Mouse (Mus musculus) urinary bladder, adult 18-20 months (tissue): ENCODE results near the gene Zfp14.

Experiments
- DNase-seq, 2 experiments: peaks; one replicate each; pipeline ENCODE4 v3.0.0; 2022; ENCODE audit warnings: low spot score in 2 of 2, mixed read lengths in 2 of 2

Zfp14 gene

GRCm38 (mm10) chr7:30028572-30028971 lies 22.6 kb downstream of the Zfp14 start:
- no peak for DNase-seq

GRCm38 (mm10) chr7:30027331-30027730 lies 23.8 kb downstream of the Zfp14 start:
- DNase-seq: no peak

GRCm38 (mm10) chr7:30025358-30025757 lies 25.8 kb downstream of the Zfp14 start:
- DNase-seq: no peak

GRCm38 (mm10) chr7:30023800-30024199 lies 27.4 kb downstream of the Zfp14 start:
- no peak for DNase-seq

GRCm38 (mm10) chr7:30023324-30023723 lies 27.9 kb downstream of the Zfp14 start:
- no peak for DNase-seq

GRCm38 (mm10) chr7:30019543-30019942 lies 31.6 kb downstream of the Zfp14 start:
- DNase-seq: no peak

- no peak for DNase-seq
These were observed 34.0 kb downstream of the Zfp14 start for GRCm38 (mm10) chr7:30017226-30017625.

GRCm38 (mm10) chr7:30012956-30013363 lies 38.2 kb downstream of the Zfp14 start:
- no peak for DNase-seq

- DNase-seq: no peak
These were observed 40.5 kb downstream of the Zfp14 start for GRCm38 (mm10) chr7:30010551-30011195.

GRCm38 (mm10) chr7:30009321-30010085 lies 41.7 kb downstream of the Zfp14 start:
- no peak for DNase-seq

- DNase-seq: no peak
These were observed 43.0 kb downstream of the Zfp14 start for GRCm38 (mm10) chr7:30008020-30008690.

- DNase-seq: no peak
These were observed 43.6 kb downstream of the Zfp14 start for GRCm38 (mm10) chr7:30007601-30008000.

- no peak for DNase-seq
These were observed 50.6 kb downstream of the Zfp14 start for GRCm38 (mm10) chr7:30000601-30001000.

- DNase-seq: no peak
These were observed 56.0 kb downstream of the Zfp14 start for GRCm38 (mm10) chr7:29995134-29995533.

- no peak for DNase-seq
These were observed 57.8 kb downstream of the Zfp14 start for GRCm38 (mm10) chr7:29993340-29993739.

- no peak for DNase-seq
These were observed 58.5 kb downstream of the Zfp14 start for GRCm38 (mm10) chr7:29992698-29993097.

GRCm38 (mm10) chr7:29989031-29989430 lies 62.1 kb downstream of the Zfp14 start:
- no peak for DNase-seq

- DNase-seq: no peak
These were observed 63.6 kb downstream of the Zfp14 start for GRCm38 (mm10) chr7:29987551-29987950.
